Mouse (Mus musculus) 416B (cell line): ENCODE measurements around the gene Cnot3.
"Not testable (repeated sequence)": the region's sequence is repeated elsewhere in the genome, so short reads cannot be mapped to it uniquely, and the experiment has no call there.

Experiments
- DNase-seq: peaks from one replicate; pipeline ENCODE4 v3.0.0; 2011; ENCODE audit warnings: low read depth

Gene Cnot3

DNA sequence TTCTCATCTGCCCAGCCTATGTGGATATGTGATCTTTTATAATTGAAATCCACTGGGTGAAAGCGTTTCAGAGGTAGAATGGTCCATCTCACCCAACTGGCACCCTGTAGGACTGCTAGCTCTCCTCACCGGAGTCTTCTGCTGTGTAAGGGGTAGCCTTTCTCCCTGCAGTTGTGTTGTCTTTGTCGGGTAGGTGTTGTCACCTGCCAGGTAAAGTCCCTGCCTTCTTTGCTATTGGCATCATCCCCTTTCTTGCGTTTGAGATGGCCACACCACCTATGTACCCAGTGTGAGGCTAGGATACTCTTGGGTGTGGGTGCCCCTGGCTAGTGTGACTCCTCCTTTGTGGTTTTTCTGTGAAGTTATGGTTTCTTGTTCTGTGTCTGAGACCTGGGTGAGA, 1.6 kb downstream of the Cnot3 start:
- DNase-seq, result no peak

DNA sequence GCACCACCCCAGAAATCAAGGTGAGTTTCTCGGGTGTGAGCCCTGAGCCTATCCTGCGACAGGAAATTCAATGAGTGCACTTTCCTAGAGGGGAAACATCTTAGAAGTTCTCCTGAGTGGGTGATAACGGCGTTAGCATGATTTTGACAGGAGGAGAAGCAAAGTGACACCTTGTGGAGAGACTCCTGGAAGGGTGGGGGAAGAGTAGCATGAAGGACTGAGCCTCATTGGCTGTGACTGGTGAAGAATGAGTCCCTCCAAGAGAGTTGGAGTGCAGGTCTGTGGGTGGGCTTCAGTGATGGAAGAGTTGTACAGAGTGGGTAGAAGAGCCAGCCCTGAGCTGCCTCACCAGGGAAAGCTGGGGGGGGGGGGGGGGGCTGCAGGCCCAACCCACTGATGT, 11.9 kb downstream of the Cnot3 start:
- DNase-seq, result no peak

DNA sequence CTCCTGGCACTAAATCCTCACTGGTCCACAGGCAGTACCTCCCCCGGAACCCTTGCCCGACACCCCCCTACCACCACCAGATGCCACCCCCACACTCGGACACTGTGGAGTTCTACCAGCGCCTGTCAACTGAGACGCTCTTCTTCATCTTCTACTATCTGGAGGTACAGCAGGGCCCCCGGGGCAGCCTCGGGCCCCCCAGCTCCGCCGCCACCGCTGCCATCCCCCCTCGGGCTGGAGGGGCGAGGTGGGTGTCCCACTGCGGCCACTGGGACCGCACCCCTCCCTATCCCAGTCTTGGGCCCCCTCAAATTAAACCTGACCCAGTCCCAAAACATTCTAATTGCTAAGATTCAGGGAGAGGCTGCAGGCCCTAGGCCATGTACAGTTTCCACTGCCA, 13.5 kb downstream of the Cnot3 start:
- DNase-seq, result no peak

DNA sequence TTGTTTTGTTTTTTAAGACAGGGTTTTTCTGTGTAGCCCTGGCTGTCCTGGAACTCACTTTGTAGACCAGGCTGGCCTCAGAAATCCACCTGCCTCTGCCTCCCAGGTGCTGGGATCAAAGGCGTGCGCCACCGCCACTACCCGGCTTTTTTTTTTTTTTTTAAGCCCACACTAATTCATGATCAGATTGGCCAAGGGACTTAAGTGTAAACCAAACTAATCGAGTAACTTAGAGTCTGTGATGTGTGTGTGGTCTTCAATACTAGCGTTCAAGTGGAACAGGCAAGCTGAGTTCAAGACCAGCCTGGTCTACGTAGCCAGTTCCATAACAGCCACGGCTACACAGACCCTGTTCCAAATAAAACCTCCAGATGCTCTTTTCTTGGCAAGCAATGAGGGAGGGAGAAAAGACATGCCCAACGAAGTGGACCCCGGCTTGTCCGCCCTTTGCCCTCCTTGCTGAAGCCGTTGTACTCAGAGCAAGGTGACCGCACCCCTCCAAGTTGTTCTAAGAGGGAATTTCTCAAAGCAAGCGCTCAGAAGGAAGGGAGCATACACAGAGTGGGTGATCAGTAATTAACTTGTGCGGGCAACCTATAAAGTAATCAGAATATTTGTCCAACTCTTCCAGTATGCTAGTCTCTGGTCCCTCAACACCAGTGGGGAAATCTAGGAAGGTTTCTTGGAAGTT, 19.6 kb downstream of the Cnot3 start:
- peak; percentile 55 for DNase-seq

DNA sequence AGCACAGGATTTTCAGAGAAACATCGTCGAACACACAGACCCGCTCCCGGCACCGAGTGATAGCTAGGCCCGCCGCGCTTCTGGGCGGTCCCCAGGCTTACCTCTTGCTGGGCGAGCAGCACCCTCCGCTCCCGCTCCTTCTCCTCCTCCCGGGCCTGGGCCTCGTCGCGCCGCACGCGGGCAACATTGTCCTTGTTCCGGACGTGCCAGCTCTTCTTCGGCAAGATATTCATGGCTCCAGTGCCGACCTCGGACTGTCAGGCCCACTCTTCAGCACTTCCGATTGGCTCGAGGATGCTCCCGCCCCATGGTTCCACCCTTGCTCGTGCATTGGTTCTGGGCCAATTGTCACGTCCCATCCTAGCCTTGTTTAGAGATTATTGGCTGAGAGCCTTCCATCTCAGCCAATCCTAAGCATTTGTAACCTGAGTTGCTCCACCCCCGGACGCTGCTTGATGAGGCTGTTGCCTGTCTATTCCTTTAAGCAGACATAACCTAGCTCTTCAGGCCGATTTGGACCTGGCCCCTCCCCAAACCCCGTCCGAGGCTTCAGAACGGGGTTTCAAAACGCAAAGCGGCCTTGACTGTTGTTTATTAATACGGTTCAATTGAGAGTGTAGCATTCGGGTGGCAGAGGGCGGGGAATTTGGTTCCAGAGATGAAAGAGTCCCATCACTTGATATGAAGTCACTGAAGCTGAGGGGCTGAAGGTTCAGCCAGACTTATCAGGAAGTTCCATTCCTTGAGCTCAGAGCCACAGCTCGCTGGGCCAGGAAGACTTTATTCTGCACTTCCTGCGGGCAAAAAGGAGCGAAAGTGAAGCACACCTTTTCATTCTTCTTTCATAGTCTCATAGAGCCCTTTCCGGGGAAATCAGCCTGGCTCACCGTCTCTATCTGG, 20.4 kb downstream of the Cnot3 start, which contains the start of gene Leng1:
TSS of gene Leng1 (minus strand) at position 626 of the 900 bp plus-strand sequence.
- DNase-seq, result peak; percentile 99

DNA sequence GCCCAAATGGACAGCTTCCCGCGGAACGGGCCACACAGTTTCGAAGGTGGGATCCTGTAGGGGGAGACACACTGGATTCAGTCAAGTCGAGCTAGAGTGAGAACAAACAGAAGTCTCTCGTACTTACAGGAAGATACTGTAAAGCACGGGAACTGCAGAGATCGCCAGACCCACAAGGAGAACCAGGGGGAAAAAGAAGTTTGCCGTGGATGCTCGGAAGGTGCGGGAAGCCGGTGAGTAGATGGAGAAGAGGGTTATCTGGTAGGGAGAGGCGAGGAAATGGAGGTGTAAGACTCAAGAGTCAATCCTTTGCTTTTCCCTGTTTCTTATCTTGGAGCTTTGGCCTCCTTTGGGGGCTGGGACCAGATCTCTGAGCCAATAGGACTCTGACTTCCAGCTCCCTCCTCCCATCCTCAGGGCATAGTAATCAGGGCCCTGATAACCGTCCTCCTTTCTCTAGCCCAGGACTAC, 21.9 kb downstream of the Cnot3 start:
- DNase-seq, result peak; percentile 79

DNA sequence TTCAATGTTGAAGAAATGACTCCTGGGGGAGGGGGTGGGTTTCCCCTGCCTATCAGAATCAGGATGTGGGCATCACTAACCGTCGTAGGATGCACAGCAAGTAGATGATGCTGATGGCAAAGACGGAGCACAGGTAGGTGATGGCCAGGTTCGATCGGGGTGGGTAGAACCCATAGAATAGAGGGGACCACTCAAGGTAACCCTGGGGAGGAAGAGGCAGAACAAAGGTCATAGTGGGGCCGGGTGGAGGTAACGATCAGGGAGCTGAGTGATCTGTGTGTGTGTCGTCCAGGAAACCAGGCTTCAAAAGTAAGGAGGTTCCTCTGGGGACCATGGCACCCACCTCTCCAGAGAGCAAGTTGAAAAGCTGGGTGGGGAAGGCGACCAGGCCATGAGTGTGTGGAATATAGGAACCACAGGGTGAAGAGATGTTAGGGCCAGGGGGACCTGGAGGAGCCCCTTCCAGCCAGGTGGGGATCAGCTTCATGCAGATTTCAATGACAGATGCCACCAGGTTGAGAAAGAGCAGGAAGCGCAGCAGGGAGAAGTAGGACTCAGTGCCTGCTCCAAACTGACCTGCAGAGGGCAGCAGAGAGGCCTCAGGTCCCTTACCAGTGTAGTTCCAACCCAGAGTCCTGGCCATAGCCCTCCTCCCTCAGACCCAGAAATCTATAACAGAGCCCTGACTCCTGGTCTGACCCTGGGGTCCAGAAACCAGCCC, 29.6 kb downstream of the Cnot3 start:
- peak; percentile 80 for DNase-seq

DNA sequence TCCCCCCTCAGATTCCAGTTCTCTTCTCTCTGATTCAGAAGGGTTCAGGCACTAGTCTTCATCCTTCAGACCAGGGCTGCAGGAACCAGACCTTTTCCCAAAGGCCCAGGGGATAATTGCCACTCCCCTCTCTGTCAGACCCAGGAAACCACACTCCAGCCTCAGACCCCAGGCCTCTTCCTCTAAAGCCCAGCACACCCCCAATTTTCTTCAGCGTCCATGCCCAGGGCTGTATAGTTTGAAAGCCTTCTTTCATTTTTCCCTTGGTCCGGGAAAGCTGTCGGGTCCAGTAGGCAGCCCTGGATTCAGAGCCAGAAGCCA, 30.1 kb downstream of the Cnot3 start:
- DNase-seq, result no peak

DNA sequence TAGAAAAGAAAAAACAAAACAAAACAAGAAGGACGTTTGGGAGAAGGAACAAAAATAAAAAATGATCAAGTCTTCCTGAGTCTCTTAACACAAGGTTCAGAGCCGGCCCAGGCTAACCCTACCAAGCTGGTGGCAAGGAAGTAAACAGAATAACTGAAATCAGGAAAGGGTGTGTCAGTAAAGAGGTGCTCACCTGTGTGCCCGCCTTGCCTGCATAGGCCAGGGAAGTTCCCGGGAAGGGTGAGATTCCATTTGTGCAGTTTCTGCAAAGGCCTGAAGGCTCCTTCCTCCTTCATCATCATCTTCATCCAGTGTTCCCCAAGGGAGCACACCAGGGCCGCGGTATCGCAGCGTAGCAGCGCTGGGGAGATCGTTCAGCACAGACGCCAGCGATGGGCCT, 31.3 kb downstream of the Cnot3 start:
- no peak for DNase-seq

DNA sequence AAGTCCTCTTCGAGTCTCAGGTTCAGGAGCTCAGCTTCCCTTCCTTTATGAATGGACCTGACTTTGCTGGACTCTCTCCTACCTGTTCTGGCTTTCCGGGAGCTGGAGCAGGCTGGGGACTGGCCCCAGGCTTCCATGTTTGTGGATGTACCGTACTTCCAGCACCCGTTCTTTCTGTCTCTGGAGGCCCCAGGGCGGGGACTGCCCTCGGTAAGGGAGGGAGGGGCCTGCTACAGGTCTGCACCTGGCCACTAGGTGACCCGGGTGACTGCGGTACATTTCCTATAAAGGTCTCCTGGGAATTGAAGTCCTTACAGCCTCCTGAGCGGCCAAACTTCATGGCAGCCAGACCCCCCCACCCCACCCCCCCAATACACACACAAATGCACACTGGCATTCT, 32.3 kb downstream of the Cnot3 start, which contains the start of gene Tmc4:
TSS of gene Tmc4 (minus strand) at position 212 of the 400 bp plus-strand sequence.
- no peak for DNase-seq

DNA sequence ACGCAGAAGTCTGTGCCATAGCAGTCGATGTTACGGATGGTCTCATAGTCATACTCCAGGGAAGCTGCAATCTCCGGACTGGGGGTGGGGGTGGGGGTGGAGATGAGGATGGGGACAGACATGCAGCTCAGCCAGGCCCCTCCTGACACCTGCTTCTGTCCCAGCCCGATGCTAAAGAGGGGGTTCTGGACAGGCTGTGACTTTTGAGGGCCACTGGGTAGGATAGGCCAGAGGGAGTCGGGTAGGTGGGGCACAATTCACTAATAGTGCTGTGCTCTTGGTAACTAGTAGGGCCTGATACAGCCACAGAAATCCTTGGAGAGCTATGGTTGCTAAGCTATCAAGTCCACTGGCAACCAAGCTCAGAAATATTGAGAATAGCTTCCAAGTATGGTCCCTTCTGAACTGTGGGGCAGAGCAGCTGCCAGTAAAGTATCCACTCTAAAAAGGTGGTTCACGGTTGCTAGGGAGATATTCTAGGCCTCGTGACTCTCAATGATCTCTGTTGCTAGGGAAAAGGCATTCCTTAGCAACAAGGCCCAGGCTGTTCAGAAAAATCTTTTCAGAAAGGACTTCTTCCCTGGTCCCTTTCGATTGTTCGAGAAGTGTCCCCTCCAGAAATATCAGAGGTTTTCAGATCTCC, 39.0 kb downstream of the Cnot3 start:
- DNase-seq, result no peak

DNA sequence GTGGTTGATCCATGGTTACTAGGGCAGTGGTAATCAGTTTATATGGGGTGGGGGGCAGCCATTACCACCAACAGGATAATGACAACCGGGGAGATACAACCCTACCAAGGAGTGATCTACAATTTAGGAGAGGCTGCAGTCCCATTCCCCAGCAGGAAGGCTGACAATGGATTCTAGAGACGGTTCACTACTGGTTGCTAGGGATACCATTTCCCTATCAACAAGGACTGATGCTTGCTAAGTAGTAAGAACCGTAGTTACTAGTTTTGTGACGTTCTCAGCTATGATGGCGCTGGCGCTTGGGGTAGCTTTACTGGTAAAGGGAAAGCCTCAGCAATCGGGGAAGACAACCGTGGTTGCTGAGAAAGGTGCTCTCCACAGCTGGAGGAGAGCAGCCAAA, 39.6 kb downstream of the Cnot3 start:
- DNase-seq, result no peak

DNA sequence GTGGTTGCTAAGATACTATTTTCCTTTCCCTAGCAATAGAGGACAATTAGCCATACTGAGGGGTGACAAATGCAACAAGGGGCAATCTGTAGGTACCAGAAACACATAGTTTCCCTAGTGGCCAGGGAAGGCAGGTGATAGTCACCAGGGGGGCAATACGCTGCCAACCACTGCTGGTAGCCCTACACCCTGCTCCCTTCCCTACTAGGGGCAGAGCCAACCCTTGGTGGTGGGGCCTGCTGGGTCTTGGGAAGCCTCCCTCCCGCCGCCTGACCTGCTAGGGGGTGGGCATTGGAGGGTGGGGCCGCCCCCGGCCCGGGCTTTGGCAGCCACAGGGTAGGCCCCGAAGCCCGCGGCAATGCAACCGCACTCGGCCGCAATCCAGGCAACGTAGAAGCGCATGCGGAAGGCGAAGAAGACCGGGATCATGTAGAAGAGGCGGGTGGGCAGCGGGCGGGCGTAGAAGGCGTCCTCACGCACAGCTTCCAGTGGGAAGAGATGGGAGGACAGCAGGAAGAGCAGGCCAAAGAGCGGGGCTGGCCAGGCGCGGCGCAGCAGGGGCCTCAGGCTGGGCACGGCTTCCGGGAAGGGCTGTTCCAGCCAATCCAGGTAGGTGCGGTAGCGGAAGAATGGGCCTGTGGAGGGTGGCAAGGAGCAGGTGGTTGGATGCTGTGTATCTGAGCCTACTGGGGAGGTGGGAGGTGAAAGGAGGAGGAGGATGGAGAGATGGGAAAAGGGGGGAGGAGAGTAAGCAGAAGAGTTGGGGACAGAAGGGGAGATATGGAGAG, 40.5 kb downstream of the Cnot3 start:
- no peak for DNase-seq

DNA sequence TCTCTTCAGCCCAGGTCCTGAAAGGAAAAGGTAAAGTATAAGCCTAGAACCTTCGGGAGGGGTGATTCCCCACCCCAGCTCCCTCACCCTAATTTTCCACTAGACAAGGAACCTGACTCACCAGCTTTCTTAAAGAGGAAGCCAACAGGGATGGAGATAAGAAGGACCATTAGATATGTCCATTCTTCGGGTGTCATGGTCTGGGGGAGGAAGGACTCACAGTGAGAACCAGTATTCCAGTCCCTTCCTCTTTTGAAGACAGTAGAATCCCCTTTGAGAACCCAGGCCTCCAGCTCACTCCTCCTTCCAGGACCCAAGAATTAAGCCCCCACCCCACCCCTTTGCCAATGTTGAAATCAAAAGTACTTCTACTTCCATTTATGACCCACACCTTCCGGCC, 46.9 kb downstream of the Cnot3 start:
- peak; percentile 78 for DNase-seq

DNA sequence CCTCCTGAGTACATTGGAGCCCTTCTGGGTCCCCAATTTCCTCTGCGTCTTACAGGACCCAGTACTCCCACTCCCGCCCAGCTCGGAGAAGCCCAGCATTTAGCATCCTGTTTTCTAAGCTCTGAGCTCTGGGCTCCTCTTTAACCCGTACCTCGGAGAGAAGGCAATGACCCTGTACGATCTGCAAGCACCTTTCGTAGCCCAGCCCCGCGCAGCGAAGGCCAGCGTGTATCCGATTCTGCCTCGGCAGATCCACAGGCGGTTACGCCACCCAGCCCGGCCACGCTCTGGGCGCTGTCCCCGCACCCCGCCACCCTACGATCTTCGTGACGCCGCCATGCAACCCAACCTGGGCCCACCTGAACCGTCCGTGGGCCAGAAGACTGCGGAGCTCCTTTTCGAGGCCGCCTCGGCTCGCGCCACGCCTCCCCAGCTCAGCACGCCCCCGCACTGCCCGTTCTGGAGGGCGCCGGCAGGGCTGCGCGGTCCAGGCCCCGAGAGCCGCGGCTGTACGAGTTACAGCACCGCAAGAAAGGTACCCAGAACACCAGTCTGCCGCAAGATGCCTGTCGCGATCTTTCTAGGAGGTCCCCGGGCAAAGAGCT, 47.4 kb downstream of the Cnot3 start, which contains the start of gene Tsen34:
TSS of gene Tsen34 (plus strand) at position 482 of the 605 bp plus-strand sequence.
- DNase-seq, result no peak

DNA sequence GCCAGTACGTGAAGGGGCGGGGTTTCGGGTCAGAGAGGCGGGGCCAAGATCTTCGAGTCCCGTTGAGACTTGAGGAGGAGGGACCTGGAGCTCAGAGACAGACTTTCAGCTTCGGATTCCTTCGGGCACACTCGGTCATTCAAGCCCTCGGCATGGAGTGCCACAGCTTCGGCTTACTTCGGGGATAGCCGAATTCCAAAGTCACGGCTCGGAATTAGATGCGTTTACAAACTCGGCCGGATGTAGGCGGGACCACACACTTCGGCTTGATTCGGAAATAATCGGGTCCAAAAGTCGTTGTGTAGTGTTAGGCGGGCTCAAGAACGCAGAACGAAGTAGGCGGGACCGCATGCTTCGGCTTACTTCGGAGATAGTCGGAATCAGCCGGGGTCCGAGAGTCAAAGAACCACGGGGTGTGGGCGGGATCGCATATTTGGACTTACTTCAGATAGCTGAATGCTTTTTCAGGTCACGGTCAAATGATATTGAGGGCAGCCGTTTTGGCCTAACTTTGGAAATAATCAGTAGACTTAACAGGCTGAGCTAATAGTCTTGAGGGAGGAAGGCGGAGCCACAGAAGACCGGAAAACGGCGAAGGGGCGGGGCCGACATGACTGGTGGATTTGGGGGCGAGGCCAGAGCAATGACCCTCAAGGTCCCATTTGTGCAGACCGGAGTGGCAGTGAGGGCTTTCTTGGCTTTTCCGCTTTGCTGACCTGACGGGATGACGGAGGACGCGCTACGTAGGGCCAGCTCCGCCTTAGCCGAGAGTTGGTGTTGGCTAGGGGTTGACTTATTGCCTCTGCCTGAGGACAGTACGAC, 48.1 kb downstream of the Cnot3 start, which contains the start of gene Mboat7:
TSS of gene Mboat7 (minus strand) at position 537 of the 822 bp plus-strand sequence.
- peak; percentile 99 for DNase-seq

DNA sequence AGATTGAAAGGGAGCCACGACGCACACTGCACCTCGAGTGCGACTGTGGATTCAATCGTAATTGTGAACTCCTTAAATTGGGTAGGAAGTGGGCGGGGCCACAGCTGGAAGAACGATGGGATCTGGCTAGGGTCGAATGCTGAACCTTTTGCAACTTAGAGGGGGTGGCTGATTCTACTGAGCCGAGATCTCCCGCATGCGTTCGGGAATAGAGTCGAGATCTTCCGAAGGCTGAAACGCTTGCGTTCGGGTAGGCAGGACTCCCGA, 48.7 kb downstream of the Cnot3 start:
- no peak for DNase-seq

DNA sequence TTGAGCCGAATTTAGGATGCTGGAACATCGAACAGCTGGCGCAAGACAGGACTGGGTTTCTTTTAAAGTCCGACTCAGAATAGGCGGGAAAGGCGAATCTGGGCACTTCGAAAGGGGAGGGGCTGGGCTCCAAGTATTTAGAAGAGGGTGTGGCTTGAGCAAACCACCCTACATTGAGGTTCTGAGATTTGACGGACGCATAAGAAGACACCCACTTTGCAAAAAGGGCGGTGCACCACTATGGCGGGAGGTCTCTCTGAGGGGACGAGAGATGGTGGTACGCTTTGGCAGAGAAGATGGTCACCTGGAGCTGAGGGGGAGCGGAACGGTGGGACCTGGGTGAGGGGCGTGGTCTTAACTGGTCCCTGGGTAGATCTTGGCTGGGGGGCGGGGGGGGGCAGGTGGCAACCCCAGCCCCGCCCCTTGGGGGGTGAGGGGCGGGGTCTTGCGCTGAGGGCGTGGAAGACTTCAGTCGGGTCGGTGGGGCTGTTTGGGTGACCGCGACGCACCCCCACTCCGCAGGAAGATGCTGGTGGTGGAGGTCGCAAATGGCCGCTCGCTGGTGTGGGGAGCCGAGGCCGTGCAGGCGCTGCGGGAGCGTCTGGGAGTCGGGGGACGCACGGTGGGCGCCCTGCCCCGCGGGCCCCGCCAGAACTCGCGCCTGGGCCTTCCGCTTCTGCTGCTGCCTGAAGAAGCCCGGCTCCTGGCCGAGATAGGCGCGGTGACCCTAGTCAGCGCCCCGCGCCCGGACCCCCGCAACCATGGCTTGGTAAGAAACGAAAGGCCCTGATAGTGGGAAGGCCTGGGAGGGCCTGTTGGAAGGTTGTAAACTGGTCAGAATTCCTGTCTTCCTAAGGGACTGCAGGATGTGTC, 49.2 kb downstream of the Cnot3 start:
- DNase-seq, result peak; percentile 98

DNA sequence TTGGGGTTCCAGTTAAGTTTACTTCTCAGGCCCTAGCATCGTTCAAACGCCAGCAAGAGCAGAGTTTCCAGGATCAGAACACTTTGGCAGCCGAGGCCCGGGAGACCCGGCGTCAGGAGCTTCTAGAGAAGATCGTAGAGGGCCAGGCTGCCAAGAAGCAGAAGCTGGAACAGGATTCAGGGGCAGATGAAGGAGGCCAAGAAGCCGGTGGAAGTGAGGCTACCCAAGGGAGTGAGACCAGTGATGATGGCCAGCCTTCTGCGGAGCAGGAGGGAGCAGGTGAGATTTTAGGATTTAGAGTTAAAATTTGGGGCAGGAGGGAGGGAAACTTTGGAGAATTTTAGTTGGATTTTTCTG, 49.9 kb downstream of the Cnot3 start:
- not testable (repeated sequence) for DNase-seq
